Mouse (Mus musculus) forebrain, embryonic 11.5 days (tissue): ENCODE data around the gene Baz2a. TPM values are rescaled to one million over a fixed set of nuclear protein-coding genes. Genes with fewer than 3 reads are reported as not detected.
A peak's percentile ranks its signal among the peaks of the same experiment; 100 is the strongest.
"Not testable (repeated sequence)": the region's sequence is repeated elsewhere in the genome, so short reads cannot be mapped to it uniquely, and the experiment has no call there.

Source experiments
- ATAC-seq: fragments of 200-750 bp; cut with Nextera tagmentation; replicated peaks from 2 replicates; pipeline ENCODE4 v1.8.0; 2017; ENCODE audit warnings: moderate TSS enrichment; ENCODE audit not compliant: low FRiP score
- DNase-seq: peaks from one replicate; pipeline ENCODE4 v3.0.0-alpha.2; 2017; ENCODE audit warnings: low spot score
- H3K27ac ChIP-seq: fragments of 300-500 bp; sonication (generic); 2 replicates; pipeline ENCODE4 v1.5.1; 2014; ENCODE audit warnings: low read depth, low read length
- H3K27me3 ChIP-seq: fragments of 300-500 bp; sonication (generic); 2 replicates; pipeline ENCODE4 v1.6.1; 2014; ENCODE audit warnings: mild to moderate bottlenecking, low read length, mixed read lengths; ENCODE audit not compliant: control insufficient read depth, insufficient read depth
- H3K36me3 ChIP-seq: fragments of 300-500 bp; sonication (generic); 2 replicates; pipeline ENCODE4 v1.6.1; 2014; ENCODE audit warnings: mild to moderate bottlenecking, low read length, moderate library complexity, mixed read lengths; ENCODE audit not compliant: control insufficient read depth, insufficient read depth
- H3K4me1 ChIP-seq: fragments of 300-500 bp; sonication (generic); replicated peaks from 2 replicates; pipeline ENCODE4 v1.6.1; 2014; ENCODE audit warnings: low read length, mixed read lengths; ENCODE audit not compliant: control insufficient read depth, insufficient read depth
- H3K4me2 ChIP-seq: fragments of 300-500 bp; sonication (generic); 2 replicates; pipeline ENCODE4 v1.6.1; 2014; ENCODE audit warnings: low read depth, mild to moderate bottlenecking, low read length, moderate library complexity, mixed read lengths; ENCODE audit not compliant: severe bottlenecking
- H3K4me3 ChIP-seq: fragments of 300-500 bp; sonication (generic); 2 replicates; pipeline ENCODE4 v1.5.1; 2014; ENCODE audit warnings: low read depth, low read length
- H3K9ac ChIP-seq: fragments of 300-500 bp; sonication (generic); 2 replicates; pipeline ENCODE4 v1.6.1; 2014; ENCODE audit warnings: low read length
- H3K9me3 ChIP-seq: fragments of 300-500 bp; sonication (generic); 2 replicates; pipeline ENCODE4 v1.6.1; 2016; ENCODE audit warnings: low read length, mixed read lengths; ENCODE audit not compliant: control insufficient read depth
- WGBS: fragments of 180-500 bp; shearing (Covaris S2); extraction: QIAGEN DNeasy Blood & Tissue Kit; methylation state at CpG from one replicate; pipeline ENCODE4 v1.1.7; 2014; 5-methylcytosine and 5-hydroxymethylcytosine counted together
- polyA plus RNA-seq: library from polyadenylated mRNA; unstranded; fragments of >200 nt; fragmentation: Nextera tagmentation; extraction: Ambion mirVana; gene quantifications from 2 replicates; pipeline ENCODE4 v1.2.1, GENCODE M21; 2014

Baz2a gene
- polyA plus RNA-seq, 1 experiment from 2014 or later: 20.9 TPM

DNA sequence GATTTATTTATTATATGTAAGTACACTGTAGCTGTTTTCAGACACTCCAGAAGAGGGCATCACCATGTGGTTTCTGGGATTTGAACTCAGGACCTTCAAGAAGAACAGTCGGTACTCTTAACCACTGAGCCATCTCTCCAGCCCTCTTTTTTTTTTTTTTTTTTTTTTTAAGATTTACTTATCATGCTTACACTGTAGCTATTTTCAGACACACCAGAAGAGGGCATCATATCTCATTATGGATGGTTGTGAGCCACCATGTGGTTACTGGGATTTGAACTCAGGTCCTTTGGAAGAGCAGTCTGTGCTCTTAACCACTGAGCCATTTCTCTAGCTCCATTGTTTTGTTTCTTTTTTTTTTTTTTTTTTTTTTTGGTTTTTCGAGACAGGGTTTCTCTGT, 39.2 kb upstream of the Baz2a start:
- ATAC-seq, H3K4me2 ChIP-seq: not testable (repeated sequence)
- WGBS: 100% methylated on average over 1 of the region's 2 CpGs

DNA sequence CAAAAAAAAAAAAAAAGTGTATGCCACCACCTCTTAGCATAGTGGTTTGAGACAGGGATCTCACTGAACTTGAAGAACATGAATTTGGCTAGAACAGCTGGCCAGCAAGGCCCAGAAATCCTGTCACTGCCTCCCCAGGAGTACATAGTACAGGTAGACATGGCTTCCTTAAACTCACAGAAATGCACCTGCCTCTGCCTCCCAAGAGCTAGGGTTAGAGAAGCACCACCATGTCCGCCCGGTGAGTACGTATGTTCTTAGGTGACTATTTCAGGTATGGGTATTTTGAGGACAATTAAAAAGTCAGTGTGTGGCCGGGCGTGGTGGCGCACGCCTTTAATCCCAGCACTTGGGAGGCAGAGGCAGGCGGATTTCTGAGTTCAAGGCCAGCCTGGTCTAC, 38.4 kb upstream of the Baz2a start:
- no peak overlapping the region for H3K27ac ChIP-seq
- H3K4me1 ChIP-seq: peaks cover 3% of the 10 kb centered on the region; the same call in 1 of the 2 replicates
- H3K36me3 ChIP-seq: peaks cover 15% of the 10 kb centered on the region
- no peak overlapping the region for H3K4me3 ChIP-seq
- H3K27me3 ChIP-seq: no peaks in the 10 kb centered on the region
- no peak for ATAC-seq
- no peak overlapping the region for H3K4me2 ChIP-seq
- WGBS: 95% methylated on average over 8 of the region's 8 CpGs
- no peaks in the 10 kb centered on the region for H3K9me3 ChIP-seq
- no peak for DNase-seq
- H3K9ac ChIP-seq: no peak overlapping the region

More for the DNA sequence above, 39.2 kb upstream of the Baz2a start:
- not testable (repeated sequence) for H3K4me1 ChIP-seq, H3K9ac ChIP-seq, H3K27me3 ChIP-seq, H3K27ac ChIP-seq, H3K4me3 ChIP-seq, DNase-seq, H3K9me3 ChIP-seq
- H3K36me3 ChIP-seq: peaks cover 15% of the 10 kb centered on the region

- Histone ChIP-seq H3K9ac (peak overlapping the region; percentile 97), H3K27me3 (no peaks in the 10 kb centered on the region), H3K36me3 (peaks cover 2% of the 10 kb centered on the region; the same call in 1 of the 2 replicates), H3K27ac (peak overlapping the region; percentile 99), H3K9me3 (no peaks in the 10 kb centered on the region), H3K4me3 (peak overlapping the region; percentile 97), H3K4me1 (peaks cover 8% of the 10 kb centered on the region; the same call in 1 of the 2 replicates), H3K4me2 (peak overlapping the region; percentile 81)
- WGBS: under 1% methylated on average over 18 of the region's 18 CpGs
- DNase-seq (no peak), ATAC-seq (no peak; the same call in 1 of the 2 replicates)
These were observed 33.2 kb upstream of the Baz2a start for GRCm38 (mm10) chr10:128058184-128058583.

DNA sequence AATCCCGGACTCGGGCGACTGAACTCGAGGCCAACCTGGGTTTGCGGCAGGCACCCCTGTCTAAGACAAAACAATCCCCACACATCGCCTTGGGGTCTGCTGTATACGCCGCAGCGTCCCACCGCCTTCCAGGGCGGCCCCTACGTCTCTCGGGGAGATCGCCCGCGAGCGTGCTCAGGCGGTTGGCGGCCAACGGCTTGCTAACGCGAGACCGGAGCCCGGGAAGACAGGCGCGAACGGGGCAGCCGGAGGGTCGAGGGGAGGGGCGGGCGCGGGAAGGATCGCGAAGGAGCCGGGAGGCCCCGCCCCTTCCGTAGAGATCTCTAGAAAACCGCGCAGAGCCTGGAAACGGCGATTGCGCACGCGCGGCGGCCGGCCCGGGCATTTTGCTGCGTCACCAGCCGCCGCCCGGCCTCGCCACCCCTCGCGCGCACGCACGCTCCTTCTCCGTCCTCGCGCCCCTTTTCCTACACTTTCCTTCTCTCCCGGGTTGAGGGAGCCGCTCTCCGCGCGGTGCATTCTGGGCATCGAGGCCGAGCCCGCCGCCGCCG, 32.7 kb upstream of the Baz2a start, which contains the start of gene Ptges3:
Gene Ptges3 (plus strand): TSS at position 354 of the 551 bp plus-strand sequence.
- peak within 1 kb of the TSS; percentile 97 for H3K9ac ChIP-seq
- peaks cover 2% of the 10 kb centered on the region; the same call in 1 of the 2 replicates for H3K36me3 ChIP-seq
- ATAC-seq: peak; percentile 91
- H3K4me1 ChIP-seq: peaks cover 8% of the 10 kb centered on the region; the same call in 1 of the 2 replicates
- H3K4me3 ChIP-seq: peak within 1 kb of the TSS; percentile 97
- no peaks in the 10 kb centered on the region for H3K9me3 ChIP-seq
- H3K27me3 ChIP-seq: no peaks in the 10 kb centered on the region
- H3K4me2 ChIP-seq: peak within 1 kb of the TSS; percentile 81
- WGBS: under 1% methylated on average over 72 of the region's 72 CpGs
- DNase-seq: peak; percentile 99
- peak within 1 kb of the TSS; percentile 99 for H3K27ac ChIP-seq

GRCm38 (mm10) chr10:128059207-128059981, 32.0 kb upstream of the Baz2a start:
- H3K4me2 ChIP-seq: peak overlapping the region; percentile 81
- H3K4me3 ChIP-seq: peak overlapping the region; percentile 97
- DNase-seq: peak; percentile 76
- H3K9ac ChIP-seq: peak overlapping the region; percentile 97
- ATAC-seq: peak; percentile 60
- no peaks in the 10 kb centered on the region for H3K27me3 ChIP-seq
- H3K4me1 ChIP-seq: peaks cover 8% of the 10 kb centered on the region; the same call in 1 of the 2 replicates
- peak overlapping the region; percentile 99 for H3K27ac ChIP-seq
- H3K9me3 ChIP-seq: no peaks in the 10 kb centered on the region
- H3K36me3 ChIP-seq: peaks cover 2% of the 10 kb centered on the region; the same call in 1 of the 2 replicates
- under 1% methylated on average over 58 of the region's 62 CpGs for WGBS

DNA sequence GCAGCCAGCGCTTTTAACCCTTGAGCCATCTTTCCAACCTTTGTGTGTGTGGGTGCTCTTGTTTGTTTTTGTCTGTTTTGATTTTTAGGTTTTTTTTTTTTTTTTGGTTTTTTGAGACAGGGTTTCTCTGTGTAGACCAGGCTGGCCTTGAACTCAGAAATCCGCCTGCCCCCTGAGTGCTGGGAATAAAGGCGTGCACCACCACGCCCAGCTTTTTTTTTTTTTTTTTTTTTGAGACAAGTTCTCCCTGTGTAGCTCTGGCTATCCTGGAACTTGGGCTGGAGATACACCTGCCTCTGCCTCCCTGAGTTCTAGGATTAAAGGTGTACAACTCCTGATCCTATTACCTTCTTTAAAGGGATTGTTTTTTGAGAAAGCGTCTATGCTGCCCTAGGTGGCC, 30.3 kb upstream of the Baz2a start:
- no peaks in the 10 kb centered on the region for H3K27me3 ChIP-seq
- no peaks in the 10 kb centered on the region for H3K9me3 ChIP-seq
- DNase-seq (no peak), ATAC-seq (no peak)
- H3K36me3 ChIP-seq: peaks cover 2% of the 10 kb centered on the region; the same call in 1 of the 2 replicates
- WGBS: 85% methylated on average over 5 of the region's 5 CpGs
- H3K4me3 ChIP-seq: peak overlapping the region; percentile 97; the same call in 1 of the 2 replicates
- no peak overlapping the region for H3K27ac ChIP-seq
- peak overlapping the region; percentile 81; the same call in 1 of the 2 replicates for H3K4me2 ChIP-seq
- no peak overlapping the region for H3K9ac ChIP-seq
- peaks cover 8% of the 10 kb centered on the region; the same call in 1 of the 2 replicates for H3K4me1 ChIP-seq

DNA sequence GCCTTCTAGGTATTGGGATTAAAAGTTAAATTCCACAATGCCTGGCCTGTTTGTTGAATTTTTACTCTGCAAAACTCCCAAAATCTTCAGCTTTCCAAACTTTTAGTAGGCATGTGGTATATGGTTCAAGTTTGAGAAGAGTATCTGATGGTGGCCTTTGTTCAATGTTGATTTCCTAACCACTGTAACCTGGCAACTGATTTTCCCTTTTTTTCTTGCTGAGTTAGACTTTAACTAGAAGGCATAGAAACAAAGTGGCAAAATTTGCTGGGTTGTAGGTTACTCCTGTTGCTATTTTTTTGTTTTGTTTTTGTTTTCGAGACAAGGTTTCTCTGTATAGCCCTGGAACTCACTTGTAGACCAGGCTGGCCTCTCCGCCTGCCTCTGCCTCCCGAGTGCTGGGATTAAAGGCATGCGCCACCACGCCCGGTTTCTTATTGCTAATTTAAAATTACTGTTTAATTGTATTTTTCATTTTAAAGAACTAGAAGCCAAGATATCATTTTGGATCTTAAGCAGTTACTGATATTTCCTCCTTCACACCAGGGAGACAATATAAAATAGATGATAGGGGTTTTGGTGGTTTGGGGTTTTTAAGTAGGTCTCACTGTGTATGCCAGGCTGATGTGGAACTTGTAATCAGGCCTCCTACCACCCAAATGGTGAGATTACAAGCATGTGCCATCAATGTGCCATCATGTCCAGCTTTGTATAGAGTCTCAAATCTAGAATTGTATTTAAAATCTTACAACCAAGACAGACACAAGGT, 29.0 kb upstream of the Baz2a start:
- no peak for ATAC-seq

DNA sequence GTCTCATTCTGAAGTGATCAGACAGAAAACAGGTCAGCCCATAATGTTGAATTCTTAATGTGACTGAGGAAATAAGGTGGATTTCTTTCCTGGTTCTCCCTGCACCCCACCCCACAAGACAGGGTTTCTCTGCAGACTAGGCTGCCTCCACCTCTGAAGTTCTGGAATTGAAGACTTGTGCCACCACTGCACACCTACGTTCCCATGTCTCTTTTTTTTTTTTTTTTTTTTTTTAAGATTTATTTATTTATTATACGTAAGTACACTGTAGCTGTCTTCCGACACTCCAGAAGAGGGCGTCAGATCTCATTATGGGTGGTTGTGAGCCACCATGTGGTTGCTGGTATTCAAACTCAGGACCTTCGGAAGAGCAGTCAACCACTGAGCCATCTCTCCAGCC, 25.3 kb upstream of the Baz2a start:
- peaks cover 2% of the 10 kb centered on the region; the same call in 1 of the 2 replicates for H3K4me1 ChIP-seq
- 83% methylated on average over 5 of the region's 5 CpGs for WGBS
- ATAC-seq (no peak), DNase-seq (no peak)
- no peaks in the 10 kb centered on the region for H3K27me3 ChIP-seq
- H3K9ac ChIP-seq: no peak overlapping the region
- peaks cover 18% of the 10 kb centered on the region for H3K36me3 ChIP-seq
- H3K4me3 ChIP-seq: no peak overlapping the region
- no peaks in the 10 kb centered on the region for H3K9me3 ChIP-seq
- no peak overlapping the region for H3K27ac ChIP-seq
- no peak overlapping the region for H3K4me2 ChIP-seq

More for the DNA sequence above, 29.0 kb upstream of the Baz2a start:
- Histone ChIP-seq H3K4me1 (peaks cover 8% of the 10 kb centered on the region; the same call in 1 of the 2 replicates), H3K4me2 (no peak overlapping the region), H3K27me3 (no peaks in the 10 kb centered on the region), H3K27ac (no peak overlapping the region), H3K4me3 (no peak overlapping the region), H3K9me3 (no peaks in the 10 kb centered on the region), H3K9ac (no peak overlapping the region), H3K36me3 (peaks cover 2% of the 10 kb centered on the region; the same call in 1 of the 2 replicates)
- DNase-seq: no peak
- WGBS: 96% methylated on average over 6 of the region's 6 CpGs
